ENCODE assay signal across 8 mouse cellular contexts in the genomic region with DNA sequence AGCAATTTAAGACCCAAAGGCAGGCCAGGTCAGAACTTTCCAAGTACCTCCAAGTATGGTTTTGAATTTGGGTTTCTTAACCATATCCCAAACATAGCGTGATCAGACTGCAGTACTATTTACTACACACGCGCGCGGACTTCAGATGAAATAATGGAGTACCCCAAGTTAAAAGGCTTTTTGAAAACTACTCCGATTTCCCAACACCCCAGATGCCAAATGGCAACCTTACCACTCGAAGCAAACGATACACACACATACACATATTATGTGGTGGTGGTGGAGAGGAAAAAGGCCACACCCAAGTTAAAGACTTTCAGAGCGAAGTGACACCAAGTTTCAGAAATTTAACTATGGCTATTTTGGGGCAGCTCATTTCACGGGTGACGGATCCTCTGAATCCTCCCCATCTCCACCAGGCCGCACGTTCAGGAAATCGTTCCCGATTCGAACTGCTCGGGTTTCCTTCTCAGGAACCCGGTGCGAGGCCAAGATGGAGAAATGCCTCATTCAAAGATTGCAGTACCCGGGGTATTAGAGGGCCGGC. TPM values are rescaled to one million over a fixed set of nuclear protein-coding genes. Genes with fewer than 3 reads are reported as not detected.
DNase-seq lines count a peak whose midpoint lies in the region; ATAC-seq and TF ChIP-seq lines count a peak whose summit lies in the region.

No protein-coding gene starts in this region.

- 5% methylated on average over 21 of the region's 21 CpGs for WGBS in forebrain, embryonic 12.5 days
- 4% methylated on average over 21 of the region's 21 CpGs for WGBS in limb, embryonic 14.5 days
- 2% methylated on average over 21 of the region's 21 CpGs for WGBS in olfactory bulb, adult 2 months

- H3K4me1 ChIP-seq in forebrain, embryonic 12.5 days, result peaks cover 12% of the 10 kb centered on the region
- peaks cover 10% of the 10 kb centered on the region for H3K4me1 ChIP-seq in limb, embryonic 14.5 days (ENCODE audit: control insufficient read depth, insufficient read depth, low read length)
- H3K4me1 ChIP-seq in olfactory bulb, adult 2 months (ENCODE audit: control insufficient read depth, insufficient read depth, low read length), result no peaks in the 10 kb centered on the region

- no peak for ATAC-seq in forebrain, embryonic 12.5 days (ENCODE audit: low FRiP score)
- no peak for ATAC-seq in limb, embryonic 14.5 days (ENCODE audit: low FRiP score, low read depth)

- H3K9me3 ChIP-seq in forebrain, embryonic 12.5 days, result no peaks in the 10 kb centered on the region
- H3K9me3 ChIP-seq in limb, embryonic 14.5 days (ENCODE audit: control insufficient read depth, low read length), result no peaks in the 10 kb centered on the region

- DNase-seq in left cerebral cortex, adult 2 months (ENCODE audit: extremely low spot score in 1 of 2, low spot score in 2 of 2), result no peak
- no peak for DNase-seq in left cerebral cortex, adult 11 months (ENCODE audit: low spot score)
- DNase-seq in adipocyte (ENCODE audit: low spot score), result peak; percentile 44
- DNase-seq in limb, embryonic 14.5 days (ENCODE audit: low spot score), result peak; percentile 7
- no peak for DNase-seq in thymus, postnatal 0 days (ENCODE audit: low spot score)
- no peak for DNase-seq in gastrocnemius, postnatal 36 days

- peak overlapping the region; percentile 73 for H3K4me2 ChIP-seq in forebrain, embryonic 12.5 days
- peak overlapping the region; percentile 76 for H3K4me2 ChIP-seq in limb, embryonic 14.5 days (replicated peaks; ENCODE audit: low read depth, low read length, severe bottlenecking)

- no peak for TF ChIP-seq CTCF in left cerebral cortex, adult 2 months (IDR thresholded peaks at IDR 0.05)
- TF ChIP-seq CTCF in olfactory bulb, adult 2 months (IDR thresholded peaks at IDR 0.05; ENCODE audit: insufficient read depth, low read depth, low read length), result no peak

- H3K4me3 ChIP-seq in left cerebral cortex, adult 2 months, result peak overlapping the region; percentile 98
- peak overlapping the region; percentile 98 for H3K4me3 ChIP-seq in forebrain, embryonic 12.5 days (replicated peaks)
- H3K4me3 ChIP-seq in limb, embryonic 14.5 days (replicated peaks; ENCODE audit: low read length), result peak overlapping the region; percentile 93
- peak overlapping the region; percentile 95 for H3K4me3 ChIP-seq in olfactory bulb, adult 2 months (ENCODE audit: insufficient read depth, low read depth, low read length)

- intact Hi-C loops in left cerebral cortex, adult 2 months (cut with DNase I), result loop anchor here (2.0 to 10.0 kb wide), 3 partner anchors 60 to 407 kb away; a partner anchor contains a TSS
- intact Hi-C loops in gastrocnemius, postnatal 36 days (cut with DNase I), result no loop called here

- no peaks in the 10 kb centered on the region for H3K36me3 ChIP-seq in forebrain, embryonic 12.5 days (replicated peaks)
- no peaks in the 10 kb centered on the region for H3K36me3 ChIP-seq in limb, embryonic 14.5 days (ENCODE audit: control insufficient read depth, insufficient read depth, low read length)

- H3K27me3 ChIP-seq in forebrain, embryonic 12.5 days, result no peaks in the 10 kb centered on the region
- H3K27me3 ChIP-seq in limb, embryonic 14.5 days (ENCODE audit: control insufficient read depth, insufficient read depth, low read length), result no peaks in the 10 kb centered on the region

- no peak for TF ChIP-seq POLR2A in limb, embryonic 14.5 days (IDR thresholded peaks at IDR 0.05; ENCODE audit: borderline replicate concordance, extremely low read depth, insufficient read depth, insufficient read length)
- no peak for TF ChIP-seq POLR2A in olfactory bulb, adult 2 months (IDR thresholded peaks at IDR 0.05; ENCODE audit: insufficient read depth, low read depth, low read length)

- peak overlapping the region; percentile 96 for H3K9ac ChIP-seq in forebrain, embryonic 12.5 days
- peak overlapping the region; percentile 97 for H3K9ac ChIP-seq in limb, embryonic 14.5 days (ENCODE audit: low read depth, low read length, severe bottlenecking)

- H3K27ac ChIP-seq in left cerebral cortex, adult 2 months, result peak overlapping the region; percentile 87
- H3K27ac ChIP-seq in forebrain, embryonic 12.5 days, result no peak overlapping the region
- H3K27ac ChIP-seq in limb, embryonic 14.5 days (replicated peaks; ENCODE audit: low read depth, low read length), result peak overlapping the region; percentile 89
- H3K27ac ChIP-seq in olfactory bulb, adult 2 months (ENCODE audit: insufficient read depth, low read depth, low read length), result no peak overlapping the region

RNA-seq across cellular contexts. Expression of a gene that starts 0.9 kb away (rescaled TPM):
- 100 to 1,000 TPM; 289 to 292 TPM for total RNA-seq in left cerebral cortex, adult 2 months (2021)
- polyA plus RNA-seq in forebrain, embryonic 12.5 days (2016; fragmentation: Nextera tagmentation; extraction: Ambion mirVana), result 172 and 179 TPM in 2 replicates
- polyA plus RNA-seq in limb, embryonic 14.5 days (2012; rRNA removed), result 60.0 and 64.9 TPM in 2 replicates
- polyA plus RNA-seq in limb, embryonic 14.5 days (2014; fragmentation: Nextera tagmentation; extraction: Ambion mirVana), result 104 and 111 TPM in 2 replicates
- 116 TPM in 1 of 2 replicates, not detected in the other for polyA plus RNA-seq in olfactory bulb, adult 2 months (2012; ENCODE audit: insufficient read depth, insufficient read length, low replicate concordance, missing spikeins)
- polyA plus RNA-seq in thymus, postnatal 0 days (2015; fragmentation: Nextera tagmentation; extraction: Ambion mirVana), result 93.6 and 117 TPM in 2 replicates
- total RNA-seq in gastrocnemius, postnatal 36 days (2021), result 10 to 100 TPM; 19.3 to 25.7 TPM

Comparison
In these comparisons a context has a peak if more than half of its experiments do, and no peak if none do; other contexts are left out.
1. DNase-seq: peak in adipocyte (single experiment) and limb, embryonic 14.5 days (single experiment); none in left cerebral cortex, adult 2 months (0 of 2), left cerebral cortex, adult 11 months (single experiment), thymus, postnatal 0 days (single experiment) and gastrocnemius, postnatal 36 days (0 of 2).
2. H3K27ac ChIP-seq: peak in left cerebral cortex, adult 2 months (single experiment) and limb, embryonic 14.5 days (single experiment); none in forebrain, embryonic 12.5 days (single experiment) and olfactory bulb, adult 2 months (single experiment).
3. Peak in every context shown above with its lines, with median percentiles within 50 percentile points of each other: H3K4me3 ChIP-seq.